Mouse (Mus musculus) lung, embryonic 16.5 days (tissue): Measurements from ENCODE around the gene Ctrc. TPM values are rescaled to one million over a fixed set of nuclear protein-coding genes. Genes with fewer than 3 reads are reported as not detected.

ENCODE experiments used
- ATAC-seq: fragments of 200-750 bp; cut with Nextera tagmentation; 2 replicates; pipeline ENCODE4 v1.8.0; 2017; ENCODE audit warnings: low read depth, mild to moderate bottlenecking, moderate library complexity
- H3K27ac ChIP-seq: fragments of 300-500 bp; sonication (generic); 2 replicates; pipeline ENCODE4 v1.5.1; 2014; ENCODE audit warnings: mild to moderate bottlenecking, control low read depth, low read length
- H3K27me3 ChIP-seq: fragments of 300-500 bp; sonication (generic); 2 replicates; pipeline ENCODE4 v1.6.1; 2014; ENCODE audit warnings: low read depth, low read length, mixed read lengths; ENCODE audit not compliant: control insufficient read depth, insufficient read depth
- H3K36me3 ChIP-seq: fragments of 300-500 bp; sonication (generic); 2 replicates; pipeline ENCODE4 v1.6.1; 2014; ENCODE audit warnings: low read length; ENCODE audit not compliant: control insufficient read depth, insufficient read depth
- H3K4me1 ChIP-seq: fragments of 300-500 bp; sonication (generic); replicated peaks from 2 replicates; pipeline ENCODE4 v1.6.1; 2014; ENCODE audit warnings: low read length, mixed read lengths; ENCODE audit not compliant: control insufficient read depth, insufficient read depth
- H3K4me2 ChIP-seq: fragments of 300-500 bp; sonication (generic); 2 replicates; pipeline ENCODE4 v1.6.1; 2014; ENCODE audit warnings: low read depth, low read length, control low read depth
- H3K4me3 ChIP-seq: fragments of 300-500 bp; sonication (generic); 2 replicates; pipeline ENCODE4 v1.5.1; 2014; ENCODE audit warnings: mild to moderate bottlenecking, low read length, control low read depth
- H3K9ac ChIP-seq: fragments of 300-500 bp; sonication (generic); 2 replicates; pipeline ENCODE4 v1.6.1; 2014; ENCODE audit warnings: low read length, control low read depth
- H3K9me3 ChIP-seq: fragments of 300-500 bp; sonication (generic); 2 replicates; pipeline ENCODE4 v1.6.1; 2016; ENCODE audit warnings: low read length; ENCODE audit not compliant: control insufficient read depth
- WGBS: fragments of 180-500 bp; shearing (Covaris S2); extraction: QIAGEN DNeasy Blood & Tissue Kit; methylation state at CpG from one replicate; pipeline ENCODE4 v1.1.7; 2014; 5-methylcytosine and 5-hydroxymethylcytosine counted together
- polyA plus RNA-seq: library from polyadenylated mRNA; unstranded; fragments of >200 nt; fragmentation: Nextera tagmentation; extraction: Ambion mirVana; gene quantifications from 2 replicates; pipeline ENCODE4 v1.2.1, GENCODE M21; 2015

Ctrc gene
- polyA plus RNA-seq, 1 experiment from 2014 or later: not detected

DNA sequence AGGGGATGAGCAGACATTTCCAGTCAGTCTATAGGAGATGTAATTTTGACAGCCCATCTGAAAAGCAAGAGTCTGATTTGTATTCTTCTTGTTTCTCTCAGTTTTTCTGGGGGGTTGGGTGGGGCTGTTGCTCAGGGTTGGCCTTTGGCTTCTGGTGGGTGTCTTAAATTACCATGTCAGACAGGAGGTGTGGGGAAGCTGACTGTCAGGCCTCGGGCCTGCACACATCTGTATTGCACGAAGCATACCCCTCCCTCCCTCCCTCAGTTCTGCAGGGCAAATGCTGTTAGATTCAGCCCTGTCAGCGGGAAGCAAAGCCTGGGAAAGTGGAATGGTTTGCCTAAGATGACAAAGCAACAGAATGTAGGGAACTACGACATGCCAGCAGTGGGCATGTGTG lies 49.2 kb downstream of the Ctrc start:
- no peaks in the 10 kb centered on the region for H3K27me3 ChIP-seq
- no peak for ATAC-seq
- H3K27ac ChIP-seq: no peak overlapping the region
- H3K4me3 ChIP-seq: no peak overlapping the region
- H3K4me2 ChIP-seq: no peak overlapping the region
- no peaks in the 10 kb centered on the region for H3K9me3 ChIP-seq
- H3K4me1 ChIP-seq: peaks cover 14% of the 10 kb centered on the region
- H3K36me3 ChIP-seq: peaks cover 5% of the 10 kb centered on the region
- H3K9ac ChIP-seq: no peak overlapping the region
- WGBS: 80% methylated on average over 4 of the region's 4 CpGs

DNA sequence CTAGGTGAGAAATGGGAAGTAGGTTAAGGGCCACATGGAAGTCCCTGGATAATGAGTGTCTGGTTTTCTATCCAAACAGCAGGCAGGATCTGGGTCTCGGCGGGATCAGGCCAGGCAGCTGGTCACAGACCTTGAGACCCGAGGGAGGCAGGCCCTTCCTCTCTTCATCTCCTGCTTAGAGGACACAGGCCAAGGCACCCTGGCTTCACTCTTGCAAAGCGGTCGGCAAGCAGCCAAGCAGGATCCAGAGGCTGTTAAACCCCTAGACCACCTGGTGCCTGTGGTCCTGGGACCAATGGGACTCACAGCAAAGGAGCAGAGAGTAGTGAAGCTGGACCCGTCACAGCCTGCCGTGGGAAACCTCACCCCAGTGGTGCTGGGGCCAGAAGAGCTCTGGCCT lies 49.8 kb downstream of the Ctrc start:
- H3K9me3 ChIP-seq: no peaks in the 10 kb centered on the region
- H3K27ac ChIP-seq: no peak overlapping the region
- H3K4me1 ChIP-seq: peaks cover 14% of the 10 kb centered on the region
- ATAC-seq: no peak
- H3K9ac ChIP-seq: no peak overlapping the region
- WGBS: 79% methylated on average over 7 of the region's 7 CpGs
- H3K4me3 ChIP-seq: no peak overlapping the region
- no peaks in the 10 kb centered on the region for H3K27me3 ChIP-seq
- peaks cover 5% of the 10 kb centered on the region for H3K36me3 ChIP-seq
- no peak overlapping the region for H3K4me2 ChIP-seq

- no peak for ATAC-seq
- H3K4me1 ChIP-seq: peaks cover 21% of the 10 kb centered on the region
- 5% methylated on average over 5 of the region's 5 CpGs for WGBS
- peak overlapping the region; percentile 81 for H3K9ac ChIP-seq
- peak overlapping the region; percentile 98 for H3K27ac ChIP-seq
- peaks cover 5% of the 10 kb centered on the region for H3K36me3 ChIP-seq
- no peaks in the 10 kb centered on the region for H3K9me3 ChIP-seq
- H3K4me2 ChIP-seq: peak overlapping the region; percentile 69
- H3K4me3 ChIP-seq: peak overlapping the region; percentile 75
- H3K27me3 ChIP-seq: no peaks in the 10 kb centered on the region
These were observed 52.0 kb downstream of the Ctrc start for GRCm38 (mm10) chr4:141794152-141794535.

GRCm38 (mm10) chr4:141793282-141794151 lies 52.6 kb downstream of the Ctrc start, which contains the start of gene Casp9:
Gene Casp9, plus strand, starts transcription at chr4:141793612.
- H3K36me3 ChIP-seq: peaks cover 5% of the 10 kb centered on the region
- peak within 1 kb of the TSS; percentile 69 for H3K4me2 ChIP-seq
- WGBS: under 1% methylated on average over 79 of the region's 80 CpGs
- peak within 1 kb of the TSS; percentile 81 for H3K9ac ChIP-seq
- H3K4me3 ChIP-seq: peak within 1 kb of the TSS; percentile 75
- peaks cover 21% of the 10 kb centered on the region for H3K4me1 ChIP-seq
- H3K27me3 ChIP-seq: no peaks in the 10 kb centered on the region
- ATAC-seq: peak; percentile 86
- H3K9me3 ChIP-seq: no peaks in the 10 kb centered on the region
- H3K27ac ChIP-seq: peak within 1 kb of the TSS; percentile 98

GRCm38 (mm10) chr4:141792554-141793281 lies 53.4 kb downstream of the Ctrc start:
- Histone ChIP-seq H3K27ac (peak overlapping the region; percentile 98), H3K4me3 (peak overlapping the region; percentile 75), H3K36me3 (peaks cover 4% of the 10 kb centered on the region), H3K4me2 (peak overlapping the region; percentile 51), H3K27me3 (no peaks in the 10 kb centered on the region), H3K9me3 (no peaks in the 10 kb centered on the region), H3K4me1 (peaks cover 21% of the 10 kb centered on the region), H3K9ac (peak overlapping the region; percentile 59)
- 13% methylated on average over 10 of the region's 10 CpGs for WGBS
- ATAC-seq: no peak

- H3K4me1 ChIP-seq: peaks cover 23% of the 10 kb centered on the region
- WGBS: 79% methylated on average over 8 of the region's 8 CpGs
These were observed 54.2 kb downstream of the Ctrc start for GRCm38 (mm10) chr4:141791951-141792350.

DNA sequence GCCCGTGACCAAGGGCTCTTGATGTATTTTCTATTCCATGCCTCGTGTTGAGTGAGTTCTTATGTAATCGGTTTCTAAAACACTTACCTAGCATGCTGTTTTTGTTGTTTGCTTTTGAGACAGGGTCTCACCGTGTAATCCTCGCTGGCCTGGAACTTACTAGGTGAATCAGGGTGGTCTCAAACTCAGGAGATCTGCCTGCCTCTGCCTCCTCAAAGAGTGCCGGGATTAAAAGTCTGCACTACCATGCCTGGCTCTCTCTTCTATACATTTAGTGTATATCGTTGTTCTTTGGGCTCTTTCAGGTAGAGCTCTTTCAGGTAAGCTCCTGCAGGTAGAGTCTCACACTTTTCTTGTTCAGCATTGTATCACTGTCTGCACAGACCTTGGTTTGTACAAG lies 54.7 kb downstream of the Ctrc start:
- Histone ChIP-seq H3K27ac (no peak overlapping the region), H3K36me3 (no peaks in the 10 kb centered on the region), H3K4me3 (no peak overlapping the region), H3K9me3 (no peaks in the 10 kb centered on the region), H3K4me2 (no peak overlapping the region), H3K4me1 (peaks cover 25% of the 10 kb centered on the region), H3K9ac (no peak overlapping the region), H3K27me3 (no peaks in the 10 kb centered on the region)
- 87% methylated on average over 7 of the region's 7 CpGs for WGBS
- ATAC-seq: no peak

More at GRCm38 (mm10) chr4:141791951-141792350, 54.2 kb downstream of the Ctrc start:
- no peaks in the 10 kb centered on the region for H3K36me3 ChIP-seq
- H3K9ac ChIP-seq: no peak overlapping the region
- no peaks in the 10 kb centered on the region for H3K27me3 ChIP-seq
- no peak for ATAC-seq
- no peak overlapping the region for H3K4me2 ChIP-seq
- H3K4me3 ChIP-seq: no peak overlapping the region
- no peak overlapping the region for H3K27ac ChIP-seq
- H3K9me3 ChIP-seq: no peaks in the 10 kb centered on the region

- Histone ChIP-seq H3K4me3 (peak within 1 kb of the TSS; percentile 90), H3K27me3 (no peaks in the 10 kb centered on the region), H3K4me2 (peak within 1 kb of the TSS; percentile 88), H3K9ac (peak within 1 kb of the TSS; percentile 97), H3K9me3 (no peaks in the 10 kb centered on the region), H3K27ac (peak within 1 kb of the TSS; percentile 70), H3K4me1 (peaks cover 25% of the 10 kb centered on the region), H3K36me3 (no peaks in the 10 kb centered on the region)
- 0% methylated on average over 36 of the region's 42 CpGs for WGBS
- ATAC-seq: peak; percentile 86
These were observed 55.6 kb downstream of the Ctrc start, which contains the start of gene Dnajc16 for GRCm38 (mm10) chr4:141790524-141790990. Gene Dnajc16, minus strand, starts transcription at chr4:141790931.
